Mouse (Mus musculus) erythroblast, adult 5-6 weeks (primary cell): ENCODE measurements around the gene Gm14391. TPM values are rescaled to one million over a fixed set of nuclear protein-coding genes. Genes with fewer than 3 reads are reported as not detected.
"Not testable (repeated sequence)": the region's sequence is repeated elsewhere in the genome, so short reads cannot be mapped to it uniquely, and the experiment has no call there.

Source experiments
- ATAC-seq: replicated peaks from 2 replicates; pipeline ENCODE4 v1.8.0; 2016; ENCODE audit warnings: moderate number of reproducible peaks, mild to moderate bottlenecking, moderate TSS enrichment, inconsistent platforms; ENCODE audit not compliant: poor library complexity, low FRiP score, severe bottlenecking
- total RNA-seq, 2 experiments: library from RNA; stranded (forward) in 1 of 2; stranded (reverse) in 1 of 2; fragments of 150-400 nt in 1 of 2; fragments of 200-764, 138-1000 nt in 1 of 2; gene quantifications; 2 replicates each; pipeline versions ENCODE4 v1.2.3 to v1.2.4; 2015 to 2017; ENCODE audit warnings: low replicate concordance in 2 of 2

Gene Gm14391
- total RNA-seq (2015; ENCODE audit: low replicate concordance) = 3.1 and 24.0 TPM in 2 replicates
- 5.4 and 10.2 TPM in 2 replicates for total RNA-seq (2017; ENCODE audit: low replicate concordance)

DNA sequence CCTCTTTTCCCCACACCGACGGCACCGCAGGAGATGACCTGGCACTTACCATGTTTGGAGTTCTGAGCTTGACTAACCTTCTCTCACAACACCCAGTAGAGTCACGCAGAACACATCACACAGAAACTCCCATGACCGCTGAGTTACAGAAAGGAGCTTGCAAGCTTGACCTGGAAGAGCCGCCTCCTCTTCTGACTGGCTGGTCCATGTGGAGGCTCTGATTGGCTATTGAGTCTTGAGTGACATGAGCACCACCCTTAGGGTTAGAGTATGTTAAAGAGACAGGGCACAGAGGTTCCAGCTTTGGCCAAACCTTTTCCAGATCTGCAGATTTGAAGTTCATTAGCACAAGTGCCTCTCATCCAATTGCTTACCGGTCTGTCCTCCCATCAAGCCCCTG is at the start of gene Gm14391:
Gene Gm14391, minus strand, starts transcription at position 186 of the 400 bp plus-strand sequence.
- ATAC-seq = not testable (repeated sequence)

DNA sequence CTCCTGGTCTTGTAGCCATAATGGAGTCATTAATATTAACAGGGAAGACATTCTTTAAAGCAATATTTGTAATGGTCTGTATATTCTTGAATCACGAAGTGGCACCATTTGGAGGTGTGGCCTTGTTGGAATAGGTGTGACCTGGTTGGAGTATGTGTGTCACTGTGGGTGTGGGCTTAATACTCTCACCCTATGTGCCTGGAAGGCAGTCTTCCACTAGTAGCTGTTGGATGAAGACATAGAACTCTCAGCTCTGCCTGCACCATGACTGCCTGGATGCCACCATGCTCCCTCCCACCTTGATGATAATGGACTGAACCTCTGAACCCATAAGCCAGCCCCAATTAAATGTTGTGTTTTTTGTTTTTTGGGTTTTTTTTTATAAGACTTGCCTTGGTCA is 27.7 kb downstream of the Gm14391 start:
- ATAC-seq = not testable (repeated sequence)

DNA sequence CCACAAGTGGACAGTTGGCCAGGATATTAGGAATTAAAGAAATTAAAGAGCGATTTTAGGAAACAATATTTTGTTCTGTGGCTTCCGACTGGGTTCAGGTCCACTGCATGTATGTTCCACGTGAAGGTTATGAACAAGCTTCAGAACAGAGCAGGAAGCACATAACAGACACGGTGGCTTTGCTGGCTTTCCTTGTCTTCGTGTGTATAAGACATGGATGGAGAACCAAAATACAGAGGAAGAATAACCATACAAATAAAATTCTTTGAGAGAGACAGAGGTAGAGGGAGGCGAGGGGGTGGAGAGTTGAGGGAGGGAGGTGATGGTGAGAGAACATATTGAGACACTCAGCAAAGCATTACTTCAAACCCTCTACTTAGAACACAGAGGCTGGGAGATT is 30.4 kb downstream of the Gm14391 start:
- no peak for ATAC-seq

DNA sequence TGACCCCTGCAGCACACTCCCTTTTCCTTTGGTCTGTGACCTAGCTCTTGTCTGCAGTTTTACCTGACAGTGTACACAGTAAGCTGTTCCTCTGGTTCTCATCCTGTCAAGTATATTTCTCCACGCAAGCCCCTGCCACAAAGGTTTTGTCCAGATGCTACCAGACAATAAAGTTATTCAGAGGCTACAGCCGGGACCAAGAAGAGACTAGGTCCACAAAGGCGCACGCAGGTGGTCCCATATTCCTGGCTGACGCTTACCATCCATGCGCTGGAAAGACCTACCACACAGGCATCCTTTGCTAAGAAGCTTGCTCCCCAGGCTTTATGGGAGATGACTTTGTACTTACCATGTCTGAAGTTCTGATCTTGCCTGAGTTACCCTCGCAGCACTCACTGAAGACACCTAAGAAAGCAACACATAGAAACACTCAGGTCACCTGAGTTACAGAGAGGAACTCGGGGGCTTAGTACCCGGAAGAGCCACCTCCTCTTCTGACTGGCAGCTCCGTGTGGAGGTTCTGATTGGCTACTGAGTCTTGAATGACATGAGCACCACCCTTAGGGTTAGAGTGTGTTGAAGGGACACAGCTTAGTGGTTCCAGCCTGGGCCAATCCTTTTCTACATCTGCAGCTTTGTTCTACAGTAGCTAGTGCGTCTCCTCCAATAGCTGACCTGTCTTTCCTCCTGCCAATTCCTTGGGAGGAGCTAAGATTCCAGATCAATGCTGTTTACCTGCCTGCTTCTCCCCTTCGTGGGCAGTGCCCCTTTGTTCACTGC is 31.1 kb downstream of the Gm14391 start, which contains the start of gene Gm14443:
Gene Gm14443, minus strand, starts transcription at position 471 of the 780 bp plus-strand sequence.
- not testable (repeated sequence) for ATAC-seq

DNA sequence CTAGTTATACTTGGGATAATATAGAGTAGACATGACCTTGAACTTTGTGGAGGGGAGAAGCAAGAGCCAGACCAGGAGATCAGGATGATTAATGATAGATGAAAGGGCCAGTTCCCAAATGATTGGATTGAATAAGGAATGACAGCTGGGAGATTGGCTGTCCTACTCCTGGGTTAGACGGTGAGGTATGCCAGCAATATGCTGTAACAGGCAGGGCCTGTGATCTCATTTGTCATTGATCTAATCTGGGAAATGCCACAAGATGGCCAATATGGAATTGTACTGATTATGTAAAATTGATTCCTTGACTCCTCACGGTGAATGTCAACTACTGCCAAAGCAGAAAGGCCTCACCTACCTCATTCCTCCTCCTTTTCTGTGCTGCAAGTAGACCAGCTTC is 32.7 kb downstream of the Gm14391 start:
- ATAC-seq = not testable (repeated sequence)

DNA sequence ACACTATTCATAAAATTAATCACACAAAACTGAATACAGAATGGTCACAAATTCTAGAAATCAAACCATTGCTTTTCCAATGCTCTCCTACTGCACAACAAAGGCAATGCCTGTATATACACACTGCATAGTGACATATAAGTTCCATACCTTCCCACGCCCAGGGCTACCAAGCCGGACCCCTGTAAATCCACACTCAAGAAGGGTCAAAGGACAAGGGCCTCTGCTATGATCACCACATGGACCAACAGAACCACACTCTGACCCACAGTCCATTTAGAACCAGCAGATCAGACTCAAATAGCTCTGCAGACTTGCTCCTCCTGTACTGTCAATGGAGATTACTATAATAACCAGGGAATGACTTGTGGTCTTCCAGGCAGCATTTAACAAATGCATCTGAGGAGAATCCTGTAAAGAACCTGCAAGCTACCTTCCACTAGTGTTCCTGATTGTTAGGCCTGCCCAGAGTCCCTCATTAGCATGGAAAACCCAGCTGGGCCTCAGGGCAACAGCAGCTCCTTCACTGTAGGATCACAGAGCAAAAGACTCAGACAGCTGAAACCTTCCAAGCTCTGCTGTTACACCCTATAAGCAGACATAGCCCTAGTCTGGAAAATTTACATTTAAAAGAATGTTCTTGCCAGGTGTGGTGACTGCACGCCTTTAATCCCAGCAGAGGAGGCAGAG is 33.7 kb downstream of the Gm14391 start:
- ATAC-seq = not testable (repeated sequence)

DNA sequence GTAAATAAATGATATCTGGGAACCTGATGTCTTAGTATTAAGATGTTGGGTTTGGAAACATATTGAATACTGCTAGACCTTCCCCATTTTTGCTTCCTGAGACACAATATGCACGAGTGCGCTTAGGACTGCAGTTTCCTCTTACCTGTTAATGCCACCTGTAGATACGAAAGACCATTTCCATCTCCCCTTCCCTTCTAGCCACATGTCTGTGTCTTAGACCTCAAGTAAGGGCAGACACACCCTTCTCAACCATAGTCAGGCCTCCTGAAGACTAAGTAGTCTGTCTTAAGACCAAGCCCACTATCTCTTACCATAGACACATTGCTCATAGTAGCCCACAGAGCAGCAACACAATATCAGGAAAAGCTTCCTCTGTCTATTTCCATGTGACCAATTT is 34.6 kb downstream of the Gm14391 start:
- no peak for ATAC-seq

DNA sequence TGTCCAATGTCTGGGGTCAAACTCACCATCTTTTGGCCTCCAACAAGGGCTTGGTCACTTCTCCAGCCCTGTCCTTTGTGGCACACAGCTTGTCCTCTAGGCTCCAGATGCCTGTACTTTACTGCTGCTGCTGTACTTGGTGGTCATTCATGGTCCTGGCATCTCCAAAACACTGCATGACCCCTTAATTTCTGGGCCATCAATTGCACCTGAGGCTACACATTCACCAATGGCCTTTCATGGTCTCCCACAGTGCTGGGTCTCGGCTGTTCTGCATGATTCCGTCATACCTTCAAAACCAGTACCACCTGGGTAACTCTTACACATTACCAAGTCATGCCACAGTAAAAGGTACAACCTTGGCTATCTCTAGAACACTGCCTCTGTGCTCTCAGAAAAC is 39.8 kb downstream of the Gm14391 start:
- not testable (repeated sequence) for ATAC-seq

DNA sequence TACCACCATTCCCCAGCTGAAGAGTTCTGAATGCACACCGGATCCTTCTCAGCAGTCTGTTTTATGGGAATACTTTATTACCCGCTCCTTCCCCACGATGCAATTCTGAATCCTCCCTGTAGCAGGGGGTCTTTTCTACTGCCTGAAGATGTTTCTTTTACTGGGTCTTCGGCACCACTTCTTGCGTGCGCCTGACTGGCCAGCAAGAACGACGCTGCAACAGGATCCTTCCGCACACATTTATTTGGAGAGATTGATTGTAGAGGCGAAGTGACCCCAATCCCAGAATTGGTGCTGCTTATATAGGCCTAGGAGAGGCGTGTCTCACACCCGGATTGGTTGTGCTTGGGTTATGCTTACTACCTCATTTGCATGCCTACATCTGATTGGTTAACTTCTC is 41.6 kb downstream of the Gm14391 start:
- not testable (repeated sequence) for ATAC-seq

DNA sequence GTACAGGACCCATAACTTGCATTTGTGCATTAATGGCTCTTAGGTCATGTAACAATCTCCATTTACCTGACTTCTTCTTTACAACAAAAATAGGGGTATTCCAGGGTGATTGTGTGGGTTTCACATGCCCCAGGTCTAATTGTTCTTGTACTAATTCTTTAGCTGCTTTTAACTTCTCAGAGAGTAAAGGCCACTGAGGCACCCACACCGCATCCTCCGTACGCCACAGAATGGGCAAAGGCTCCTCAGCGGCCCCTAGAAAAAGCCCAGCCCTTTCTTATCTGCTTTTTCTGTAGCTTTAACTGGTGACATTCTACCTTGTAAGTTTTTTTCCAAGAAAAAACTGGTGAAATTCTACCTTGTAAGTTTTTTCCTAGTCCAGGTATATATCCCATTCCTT is 45.3 kb downstream of the Gm14391 start:
- not testable (repeated sequence) for ATAC-seq

DNA sequence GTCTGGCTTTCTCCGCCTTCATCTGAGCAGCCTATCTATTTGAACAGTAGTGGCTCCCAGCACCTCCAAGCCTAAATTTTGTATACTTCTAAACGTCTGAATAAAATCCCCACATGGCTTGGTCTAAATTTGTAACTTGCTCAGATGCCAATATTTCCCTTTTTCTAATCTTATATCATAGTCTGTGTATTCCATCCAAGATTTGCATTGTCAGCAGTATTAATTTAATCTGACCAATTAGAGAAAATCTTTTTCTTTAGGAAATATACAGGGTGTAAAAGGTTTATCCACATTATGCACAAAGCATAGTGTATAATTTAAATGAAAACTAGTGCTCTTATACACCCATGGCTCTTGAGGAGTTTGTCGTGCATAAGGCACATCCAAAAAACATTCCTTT is 48.1 kb downstream of the Gm14391 start:
- no peak for ATAC-seq

DNA sequence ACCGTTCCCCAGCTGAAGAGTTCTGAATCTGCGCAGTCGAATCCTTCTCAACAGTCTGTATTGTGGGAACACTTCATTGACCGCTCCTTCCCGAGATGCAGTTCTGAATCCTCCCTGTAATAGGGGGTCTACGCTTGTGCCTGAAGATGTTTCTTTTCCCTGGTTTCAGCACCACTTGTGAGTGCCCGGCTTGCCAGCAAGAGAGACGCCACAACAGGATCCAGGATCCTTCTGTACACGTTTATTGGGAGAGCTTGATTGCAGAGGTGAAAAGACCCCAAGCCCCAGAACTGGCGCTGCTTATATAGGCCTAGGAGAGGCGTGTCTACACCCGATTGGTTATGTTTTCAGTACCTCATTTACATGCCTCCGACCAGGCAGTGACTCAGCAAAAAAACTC is 50.0 kb downstream of the Gm14391 start:
- no peak for ATAC-seq

DNA sequence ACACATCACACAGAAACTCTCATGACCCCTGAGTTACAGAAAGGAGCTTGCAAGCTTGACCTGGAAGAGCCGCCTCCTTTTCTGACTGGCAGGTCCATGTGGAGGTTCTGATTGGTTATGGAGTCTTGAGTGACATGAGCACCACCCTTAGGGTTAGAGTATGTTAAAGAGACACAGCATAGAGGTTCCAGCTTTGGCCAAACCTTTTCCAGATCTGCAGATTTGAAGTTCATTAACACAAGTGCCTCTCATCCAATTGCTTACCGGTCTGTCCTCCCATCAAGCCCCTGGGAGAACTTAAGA is 64.8 kb downstream of the Gm14391 start, which contains the start of gene Gm14399:
Gene Gm14399, minus strand, starts transcription at position 20 of the 303 bp plus-strand sequence.
- ATAC-seq = not testable (repeated sequence)

DNA sequence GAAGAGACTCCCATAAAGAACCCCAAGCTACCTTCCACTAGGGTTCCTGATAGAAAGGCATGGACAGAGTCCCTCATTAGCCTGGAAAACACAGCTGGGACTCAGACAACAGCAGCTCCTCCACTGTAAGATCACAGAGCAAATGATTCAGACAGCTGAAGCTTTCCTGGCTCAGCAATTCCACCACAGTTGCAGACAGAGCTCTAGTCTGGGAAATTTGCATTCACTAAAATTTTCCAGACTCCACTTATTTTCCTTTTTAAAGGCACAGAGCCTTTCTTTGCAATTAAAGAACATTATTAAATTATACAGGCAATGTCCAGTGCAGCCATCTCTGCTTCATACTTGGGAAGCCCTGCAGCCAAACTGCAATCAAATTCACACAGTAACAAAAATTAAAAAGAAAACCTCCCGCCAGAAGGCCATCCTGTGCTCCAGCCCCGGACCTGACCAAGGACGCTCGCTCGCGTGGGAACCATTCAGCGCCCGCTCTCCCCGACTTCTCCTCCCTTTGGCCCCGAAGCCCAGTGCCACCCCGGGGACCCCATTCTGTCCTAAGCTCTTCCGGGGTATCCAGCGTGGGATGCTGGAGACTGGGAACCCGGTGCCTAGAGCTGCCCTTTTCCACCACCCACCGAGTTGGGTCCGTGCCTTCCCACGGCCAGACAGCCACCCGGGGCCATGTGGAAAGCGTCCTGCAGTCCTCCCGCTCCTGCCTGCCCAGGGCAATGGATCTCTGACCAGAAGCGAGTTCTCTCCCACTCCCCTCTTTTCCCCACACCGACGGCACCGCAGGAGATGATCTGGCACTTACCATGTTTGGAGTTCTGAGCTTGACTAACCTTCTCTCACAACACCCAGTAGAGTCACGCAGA is 65.4 kb downstream of the Gm14391 start:
- ATAC-seq = not testable (repeated sequence)

Other genes with a start within 250 kb of the Gm14391 start
- not detected in 2 replicates for gene Gm14444, start 196.7 kb downstream of the Gm14391 start, total RNA-seq (2015; ENCODE audit: low replicate concordance)
- not detected in 2 replicates for gene Gm14444, start 196.7 kb downstream of the Gm14391 start, total RNA-seq (2017; ENCODE audit: low replicate concordance)
- gene Gm14393, start 139.1 kb downstream of the Gm14391 start, total RNA-seq (2015; ENCODE audit: low replicate concordance) = not detected in 2 replicates
- not detected in 2 replicates for gene Gm14393, start 139.1 kb downstream of the Gm14391 start, total RNA-seq (2017; ENCODE audit: low replicate concordance)
- 52.3 TPM in 1 of 2 replicates, not detected in the other for gene Gm14399, start 64.9 kb downstream of the Gm14391 start, total RNA-seq (2015; ENCODE audit: low replicate concordance)
- gene Gm14399, start 64.9 kb downstream of the Gm14391 start, total RNA-seq (2017; ENCODE audit: low replicate concordance) = 3.1 TPM in 1 of 2 replicates, not detected in the other
- gene Gm14443, start 31.0 kb downstream of the Gm14391 start, total RNA-seq (2015; ENCODE audit: low replicate concordance) = not detected in 2 replicates
- gene Gm14443, start 31.0 kb downstream of the Gm14391 start, total RNA-seq (2017; ENCODE audit: low replicate concordance) = not detected in 2 replicates
- 0.77 and 2.7 TPM in 2 replicates for gene Gm14440, start 68.2 kb upstream of the Gm14391 start, total RNA-seq (2015; ENCODE audit: low replicate concordance)
- 1.5 and 2.9 TPM in 2 replicates for gene Gm14440, start 68.2 kb upstream of the Gm14391 start, total RNA-seq (2017; ENCODE audit: low replicate concordance)
- 2.5 and 11.5 TPM in 2 replicates for gene Gm4631, start 131.3 kb upstream of the Gm14391 start, total RNA-seq (2015; ENCODE audit: low replicate concordance)
- 2.6 and 7.9 TPM in 2 replicates for gene Gm4631, start 131.3 kb upstream of the Gm14391 start, total RNA-seq (2017; ENCODE audit: low replicate concordance)
- gene Zfp968, start 165.5 kb upstream of the Gm14391 start, total RNA-seq (2015; ENCODE audit: low replicate concordance) = 1.3 TPM in 1 of 2 replicates, not detected in the other
- gene Zfp968, start 165.5 kb upstream of the Gm14391 start, total RNA-seq (2017; ENCODE audit: low replicate concordance) = not detected in 2 replicates
- gene Gm4724, start 228.9 kb upstream of the Gm14391 start, total RNA-seq (2015; ENCODE audit: low replicate concordance) = 1.7 TPM in 1 of 2 replicates, not detected in the other
- gene Gm4724, start 228.9 kb upstream of the Gm14391 start, total RNA-seq (2017; ENCODE audit: low replicate concordance) = not detected in 2 replicates